ENCODE assay signal across 25 mouse cellular contexts in genomic region chr9:115473847-115474246, GRCm38 (mm10).
A peak's percentile ranks its signal among the peaks of the same experiment; 100 is the strongest.
DNase-seq lines count a peak whose midpoint lies in the region; ATAC-seq and TF ChIP-seq lines count a peak whose summit lies in the region.
"Had no signal": no experiment of that assay in that cellular context is flagged by ENCODE, and none has a peak within 500 bp of the region (broad histone marks: within the 10 kb centered on the region; RNA-seq: fewer than 3 reads in every experiment).

No protein-coding gene starts in this region.

- no peak overlapping the region for H3K9ac ChIP-seq in liver, postnatal 0 days (replicated peaks)
- no peak overlapping the region for H3K9ac ChIP-seq in liver, embryonic 11.5 days (ENCODE audit: low read depth, low read length)
- no peak overlapping the region for H3K9ac ChIP-seq in liver, embryonic 15.5 days
- H3K9ac ChIP-seq: embryonic facial prominence, embryonic 15.5 days; forebrain, embryonic 12.5 days; hindbrain, embryonic 12.5 days had no signal

- ATAC-seq in liver, postnatal 0 days: no peak
- ATAC-seq in liver, embryonic 11.5 days (replicated peaks; ENCODE audit: low FRiP score): peak; percentile 44
- peak; percentile 54 for ATAC-seq in liver, embryonic 15.5 days (ENCODE audit: insufficient read depth)
- ATAC-seq: forebrain, embryonic 16.5 days; hindbrain, embryonic 16.5 days; inflammation-experienced regulatory T-cells, adult 6 months; Patski had no signal

- WGBS in liver, postnatal 0 days (ENCODE audit: insufficient replicate concordance): 82% methylated on average over 5 of the region's 5 CpGs
- WGBS in liver, embryonic 11.5 days: 87% methylated on average over 5 of the region's 5 CpGs
- WGBS in liver, embryonic 15.5 days (ENCODE audit: insufficient replicate concordance): 68% methylated on average over 5 of the region's 5 CpGs

- H3K4me1 ChIP-seq in liver, postnatal 0 days (ENCODE audit: insufficient read depth): peaks cover 13% of the 10 kb centered on the region
- no peaks in the 10 kb centered on the region; the same call in 1 of the 2 replicates for H3K4me1 ChIP-seq in liver, embryonic 11.5 days (replicated peaks; ENCODE audit: control insufficient read depth, insufficient read depth, low read length)
- peaks cover 17% of the 10 kb centered on the region for H3K4me1 ChIP-seq in liver, embryonic 15.5 days (replicated peaks)
- H3K4me1 ChIP-seq: embryonic facial prominence, embryonic 15.5 days; hindbrain, embryonic 12.5 days had no signal

- no peak for TF ChIP-seq CTCF in liver, postnatal 0 days (IDR thresholded peaks at IDR 0.05; ENCODE audit: low read depth)

- no peak for TF ChIP-seq EP300 in liver, postnatal 0 days (IDR thresholded peaks at IDR 0.05; ENCODE audit: low read depth)

- H3K36me3 ChIP-seq in liver, postnatal 0 days (replicated peaks; ENCODE audit: insufficient read depth, low read length): no peaks in the 10 kb centered on the region
- no peaks in the 10 kb centered on the region for H3K36me3 ChIP-seq in liver, embryonic 11.5 days (ENCODE audit: control insufficient read depth, insufficient read depth, low read length)
- H3K36me3 ChIP-seq in liver, embryonic 15.5 days (replicated peaks): no peaks in the 10 kb centered on the region
- H3K36me3 ChIP-seq: embryonic facial prominence, embryonic 15.5 days; forebrain, embryonic 12.5 days; hindbrain, embryonic 12.5 days had no signal

- DNase-seq in liver: peak; percentile 17
- DNase-seq in liver, postnatal 0 days: no peak
- DNase-seq in liver, embryonic 11.5 days (ENCODE audit: low spot score): no peak
- DNase-seq in kidney, postnatal 4 days: no peak
- no peak for DNase-seq in ovary, adult 18-20 months (ENCODE audit: low spot score)
- DNase-seq in frontal cortex, postnatal 10 days (ENCODE audit: low spot score in 2 of 2): no peak
- DNase-seq: adrenal gland, adult 2 months; adrenal gland, postnatal 25 days; cerebellum, adult 2 months; cerebellum, postnatal 10 days; embryo, embryonic 11 days; gastrocnemius, adult 2 months; gastrocnemius, postnatal 36 days; heart, adult 18-20 months; heart, postnatal 36 days had no signal

- no peaks in the 10 kb centered on the region; the same call in 1 of the 2 replicates for H3K9me3 ChIP-seq in liver, postnatal 0 days (ENCODE audit: low read length)
- no peaks in the 10 kb centered on the region for H3K9me3 ChIP-seq in liver, embryonic 11.5 days (ENCODE audit: control insufficient read depth, low read length)
- H3K9me3 ChIP-seq in liver, embryonic 15.5 days (replicated peaks): no peaks in the 10 kb centered on the region
- H3K9me3 ChIP-seq: embryonic facial prominence, embryonic 15.5 days; forebrain, embryonic 12.5 days had no signal

- no peak overlapping the region for H3K27ac ChIP-seq in liver, postnatal 0 days (ENCODE audit: low read depth)
- peak overlapping the region; percentile 63; the same call in 1 of the 2 replicates for H3K27ac ChIP-seq in liver, embryonic 11.5 days (ENCODE audit: low read depth, low read length)
- 0 out of 2 replicates have a peak overlapping the region, but pooled peaks have one; percentile 58 for H3K27ac ChIP-seq in liver, embryonic 15.5 days (replicated peaks)
- H3K27ac ChIP-seq: embryonic facial prominence, embryonic 15.5 days; forebrain, embryonic 12.5 days; gastrocnemius, adult 2 months; hindbrain, embryonic 12.5 days had no signal

- H3K27me3 ChIP-seq in liver, postnatal 0 days (ENCODE audit: insufficient read depth, low read length): no peaks in the 10 kb centered on the region
- H3K27me3 ChIP-seq in liver, embryonic 11.5 days (replicated peaks; ENCODE audit: control insufficient read depth, insufficient read depth, low read length): no peaks in the 10 kb centered on the region
- no peaks in the 10 kb centered on the region for H3K27me3 ChIP-seq in liver, embryonic 15.5 days
- H3K27me3 ChIP-seq: CH12.LX; embryonic facial prominence, embryonic 15.5 days; forebrain, embryonic 12.5 days; hindbrain, embryonic 12.5 days; Patski had no signal

- no peak overlapping the region for H3K4me3 ChIP-seq in liver, postnatal 0 days (ENCODE audit: low read depth, low read length)
- H3K4me3 ChIP-seq in liver, embryonic 11.5 days (ENCODE audit: low read depth, low read length): no peak overlapping the region
- H3K4me3 ChIP-seq in liver, embryonic 15.5 days (replicated peaks): no peak overlapping the region
- H3K4me3 ChIP-seq: embryonic facial prominence, embryonic 15.5 days; forebrain, embryonic 12.5 days; gastrocnemius, adult 2 months; hindbrain, embryonic 12.5 days had no signal

- no peak overlapping the region for H3K4me2 ChIP-seq in liver, postnatal 0 days (ENCODE audit: low read depth, low read length)
- no peak overlapping the region for H3K4me2 ChIP-seq in liver, embryonic 11.5 days
- H3K4me2 ChIP-seq in liver, embryonic 15.5 days: 0 out of 2 replicates have a peak overlapping the region, but pooled peaks have one; percentile 1
- H3K4me2 ChIP-seq: embryonic facial prominence, embryonic 15.5 days; forebrain, embryonic 12.5 days; heart, embryonic 11.5 days; hindbrain, embryonic 12.5 days had no signal
